Mouse (Mus musculus) liver, embryonic 14.5 days (tissue): ENCODE measurements at regions not wholly inside any gene's neighbourhood (a gene's known extent, or its start where the extent isn't known, plus 50 kb on each side); places are given as distances from the start of the nearest gene placed in this dataset.

Source experiments
- ATAC-seq: fragments of 200-750 bp; cut with Nextera tagmentation; 2 replicates; pipeline ENCODE4 v1.8.0; 2017; ENCODE audit warnings: moderate number of reproducible peaks, mild to moderate bottlenecking, moderate library complexity; ENCODE audit not compliant: insufficient read depth
- DNase-seq, 3 experiments: peaks; one replicate each; pipeline ENCODE4 v3.0.0-alpha.2; 2012 to 2013; ENCODE audit warnings: low read depth in 3 of 3, low spot score in 3 of 3
- H3K27ac ChIP-seq: fragments of 300-500 bp; sonication (generic); 2 replicates; pipeline ENCODE4 v1.5.1; 2014; ENCODE audit warnings: moderate library complexity, mild to moderate bottlenecking, control low read depth, inconsistent platforms
- H3K27me3 ChIP-seq: fragments of 300-500 bp; sonication (generic); 2 replicates; pipeline ENCODE4 v1.6.1; 2014; ENCODE audit warnings: mild to moderate bottlenecking, low read length, moderate library complexity; ENCODE audit not compliant: control insufficient read depth, insufficient read depth
- H3K36me3 ChIP-seq: fragments of 300-500 bp; sonication (generic); replicated peaks from 2 replicates; pipeline ENCODE4 v1.6.1; 2014; ENCODE audit warnings: low read depth; ENCODE audit not compliant: control insufficient read depth, insufficient read depth
- H3K4me1 ChIP-seq, 2 experiments: fragments of 200-500 bp in 1 of 2; fragments of 300-500 bp in 1 of 2; sonication (generic) in 1 of 2; replicated peaks; 2 replicates each; pipeline ENCODE4 v1.6.1; 2012 to 2014; ENCODE audit warnings: antibody characterized with exemption in 1 of 2, inconsistent platforms in 1 of 2, low read length in 1 of 2; ENCODE audit not compliant: control insufficient read depth in 2 of 2, insufficient read depth in 2 of 2
- H3K4me2 ChIP-seq: fragments of 300-500 bp; sonication (generic); 2 replicates; pipeline ENCODE4 v1.6.1; 2014; ENCODE audit warnings: low read depth, mild to moderate bottlenecking, control low read depth, moderate library complexity
- H3K4me3 ChIP-seq, 2 experiments: fragments of 200-500 bp in 1 of 2; fragments of 300-500 bp in 1 of 2; sonication (generic) in 1 of 2; 2 replicates each; pipeline ENCODE4 v1.5.1; 2012 to 2014; ENCODE audit warnings: low read depth in 2 of 2, low read length in 2 of 2, mild to moderate bottlenecking in 2 of 2, control low read depth in 1 of 2, inconsistent platforms in 1 of 2, moderate library complexity in 1 of 2; ENCODE audit not compliant: insufficient read depth in 1 of 2
- H3K9ac ChIP-seq: fragments of 300-500 bp; sonication (generic); replicated peaks from 2 replicates; pipeline ENCODE4 v1.6.1; 2014; ENCODE audit warnings: mild to moderate bottlenecking, control low read depth, moderate library complexity
- H3K9me3 ChIP-seq: fragments of 300-500 bp; sonication (generic); 2 replicates; pipeline ENCODE4 v1.6.1; 2016; ENCODE audit warnings: low read length, mixed read lengths; ENCODE audit not compliant: control insufficient read depth
- CTCF ChIP-seq: IDR thresholded peaks from 2 replicates; pipeline ENCODE4 v1.5.1; 2016; ENCODE audit warnings: antibody characterized with exemption, low read depth, control low read depth
- EP300 ChIP-seq: IDR thresholded peaks from 2 replicates; pipeline ENCODE4 v1.6.1; 2016; ENCODE audit warnings: antibody characterized with exemption, low read depth
- WGBS: fragments of 180-500 bp; shearing (Covaris S2); extraction: QIAGEN DNeasy Blood & Tissue Kit; methylation state at CpG from one replicate; pipeline ENCODE4 v1.1.7; 2014; ENCODE audit not compliant: insufficient replicate concordance; 5-methylcytosine and 5-hydroxymethylcytosine counted together

DNA sequence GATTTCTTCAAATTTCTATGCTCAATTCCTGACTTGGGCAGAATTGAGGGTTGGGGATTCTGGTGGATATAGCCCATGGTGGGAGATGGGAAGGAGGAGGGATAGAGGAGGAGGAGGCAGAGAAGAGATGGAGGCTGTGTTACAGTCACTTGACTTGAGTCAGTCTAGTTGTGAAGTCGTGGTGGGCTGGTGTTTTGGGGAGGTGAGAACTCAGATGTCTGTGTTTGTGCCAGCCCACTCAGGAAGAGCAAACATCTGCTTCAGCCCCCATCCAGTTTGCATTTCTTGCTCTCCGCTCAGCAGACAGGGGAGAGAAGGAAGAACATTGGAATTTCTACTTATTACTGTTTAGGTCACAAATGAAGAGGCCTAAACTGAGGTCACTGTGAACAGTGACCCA, 189.9 kb upstream of the Plpp4 start:
- Histone ChIP-seq H3K27me3 (no peaks in the 10 kb centered on the region), H3K36me3 (no peaks in the 10 kb centered on the region), H3K27ac (no peak overlapping the region), H3K9me3 (no peaks in the 10 kb centered on the region), H3K4me1 (no peaks in the 10 kb centered on the region), H3K4me2 (no peak overlapping the region), H3K9ac (no peak overlapping the region), H3K4me3 (no peak overlapping the region)
- WGBS = 56% methylated on average over 2 of the region's 2 CpGs
- DNase-seq = no peak
- ATAC-seq = no peak
- TF ChIP-seq CTCF = no peak
- TF ChIP-seq EP300 = no peak

GRCm38 (mm10) chr7:129068137-129068536, 188.7 kb upstream of the Plpp4 start:
- H3K4me1 ChIP-seq = no peaks in the 10 kb centered on the region
- no peak for TF ChIP-seq CTCF
- H3K9ac ChIP-seq = no peak overlapping the region
- no peaks in the 10 kb centered on the region for H3K9me3 ChIP-seq
- 75% methylated on average over 4 of the region's 4 CpGs for WGBS
- no peak overlapping the region for H3K4me2 ChIP-seq
- H3K27me3 ChIP-seq = no peaks in the 10 kb centered on the region
- no peak overlapping the region for H3K4me3 ChIP-seq
- no peak for DNase-seq
- no peak overlapping the region for H3K27ac ChIP-seq
- ATAC-seq = no peak
- no peaks in the 10 kb centered on the region for H3K36me3 ChIP-seq

DNA sequence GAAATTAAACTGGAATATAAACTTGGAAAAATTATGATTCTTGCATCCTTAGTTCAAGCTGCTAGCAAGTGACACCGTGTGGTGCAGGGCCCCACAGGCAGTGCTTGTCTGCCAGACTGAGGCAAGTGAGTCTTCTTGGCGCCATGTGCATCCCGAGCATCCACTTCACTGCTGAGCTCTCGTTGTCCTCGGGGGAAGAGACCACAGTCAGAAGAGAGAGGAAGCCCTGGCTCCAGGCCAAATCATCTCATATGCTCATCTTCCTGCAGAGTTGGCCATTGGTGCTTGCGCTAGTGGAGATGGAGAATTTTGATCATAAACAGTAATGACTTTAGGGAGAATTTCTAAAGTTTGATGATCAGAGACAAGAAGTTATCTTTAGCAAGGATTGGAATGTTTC, 177.0 kb upstream of the Plpp4 start:
- WGBS = 67% methylated on average over 6 of the region's 6 CpGs
- Histone ChIP-seq H3K9ac (no peak overlapping the region), H3K27me3 (no peaks in the 10 kb centered on the region), H3K4me1 (no peaks in the 10 kb centered on the region), H3K4me2 (no peak overlapping the region), H3K4me3 (no peak overlapping the region), H3K9me3 (no peaks in the 10 kb centered on the region), H3K27ac (no peak overlapping the region), H3K36me3 (no peaks in the 10 kb centered on the region)
- no peak for ATAC-seq
- DNase-seq = no peak
- TF ChIP-seq CTCF = no peak
- no peak for TF ChIP-seq EP300

DNA sequence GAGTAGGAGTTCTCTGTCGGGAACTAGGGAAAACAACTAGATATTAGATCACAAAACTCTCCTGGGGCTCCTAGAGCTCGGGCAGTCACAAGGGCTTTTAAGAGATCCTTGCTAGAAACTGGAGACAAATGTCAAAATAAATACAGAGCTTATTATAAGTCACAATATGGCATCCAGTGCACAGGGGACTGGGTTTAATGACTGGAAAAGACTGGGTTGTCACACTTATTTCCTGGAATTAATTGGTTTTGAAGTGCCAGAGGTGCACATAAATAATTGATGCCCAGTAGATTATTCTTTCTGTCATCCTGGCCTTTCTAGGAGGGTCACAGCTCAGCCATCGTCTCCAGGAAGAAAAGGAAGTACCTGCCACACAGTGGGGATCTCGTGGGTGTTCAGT, 165.4 kb upstream of the Plpp4 start:
- TF ChIP-seq EP300 (no peak), CTCF (no peak)

GRCm38 (mm10) chr7:129096374-129097069, 160.3 kb upstream of the Plpp4 start:
- 31% methylated on average over 3 of the region's 3 CpGs for WGBS
- Histone ChIP-seq H3K27me3 (no peaks in the 10 kb centered on the region), H3K4me3 (no peak overlapping the region), H3K27ac (no peak overlapping the region), H3K36me3 (no peaks in the 10 kb centered on the region), H3K4me2 (no peak overlapping the region), H3K9me3 (no peaks in the 10 kb centered on the region), H3K9ac (no peak overlapping the region), H3K4me1 (no peaks in the 10 kb centered on the region)
- no peak for DNase-seq
- no peak for TF ChIP-seq EP300
- no peak for TF ChIP-seq CTCF
- no peak for ATAC-seq

More for the DNA sequence above, 165.4 kb upstream of the Plpp4 start:
- Histone ChIP-seq H3K36me3 (no peaks in the 10 kb centered on the region), H3K4me3 (no peak overlapping the region), H3K4me1 (no peaks in the 10 kb centered on the region), H3K9ac (no peak overlapping the region), H3K4me2 (no peak overlapping the region), H3K9me3 (no peaks in the 10 kb centered on the region), H3K27me3 (no peaks in the 10 kb centered on the region), H3K27ac (no peak overlapping the region)
- 31% methylated on average over 4 of the region's 4 CpGs for WGBS
- no peak for ATAC-seq
- DNase-seq = no peak
